Mouse (Mus musculus): ENCODE measurements around the gene Arid5b. TPM values are rescaled to one million over a fixed set of nuclear protein-coding genes. Genes with fewer than 3 reads are reported as not detected.
A peak's percentile ranks its signal among the peaks of the same experiment; 100 is the strongest.

The Arid5b gene
- polyA plus RNA-seq, 1 experiment from 2014 or later: 12.2 TPM

DNA sequence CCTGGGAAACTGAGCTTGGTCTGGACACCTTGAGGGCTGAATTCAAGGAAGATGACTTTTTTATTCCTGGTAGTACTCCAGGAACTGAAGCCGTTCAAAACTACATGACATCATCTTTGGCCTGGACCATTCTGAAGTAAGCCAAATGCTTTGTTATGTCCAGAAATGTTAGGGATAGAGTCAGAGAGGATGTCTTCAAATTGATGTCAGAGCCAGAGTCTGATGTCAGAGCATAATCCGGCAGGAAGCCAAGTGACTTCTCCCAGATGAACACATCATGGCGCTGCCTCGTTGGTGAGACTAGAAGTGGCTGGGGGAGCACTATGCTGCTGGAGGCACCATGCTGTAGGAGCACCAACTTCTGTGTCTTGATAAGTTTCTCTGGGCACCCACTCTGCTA, 156.6 kb downstream of the Arid5b start:
- DNase-seq (no peak), ATAC-seq (no peak)
- no peak overlapping the region for H3K27ac ChIP-seq (ENCODE audit: low read depth)
- peaks cover 36% of the 10 kb centered on the region for H3K36me3 ChIP-seq (replicated peaks; ENCODE audit: insufficient read depth, low read length)
- H3K4me2 ChIP-seq (ENCODE audit: low read depth, low read length): no peak overlapping the region
- peaks cover 41% of the 10 kb centered on the region for H3K4me1 ChIP-seq (ENCODE audit: insufficient read depth)
- H3K4me3 ChIP-seq (ENCODE audit: low read depth, low read length): no peak overlapping the region
- no peaks in the 10 kb centered on the region for H3K27me3 ChIP-seq (ENCODE audit: insufficient read depth, low read length)
- 74% methylated on average over 4 of the region's 4 CpGs for WGBS (ENCODE audit: insufficient replicate concordance)
- H3K9ac ChIP-seq (replicated peaks): no peak overlapping the region
- H3K9me3 ChIP-seq (ENCODE audit: low read length): no peaks in the 10 kb centered on the region
- no peak for TF ChIP-seq EP300 (IDR thresholded peaks at IDR 0.05; ENCODE audit: low read depth)
- no peak for TF ChIP-seq CTCF (IDR thresholded peaks at IDR 0.05; ENCODE audit: low read depth)

DNA sequence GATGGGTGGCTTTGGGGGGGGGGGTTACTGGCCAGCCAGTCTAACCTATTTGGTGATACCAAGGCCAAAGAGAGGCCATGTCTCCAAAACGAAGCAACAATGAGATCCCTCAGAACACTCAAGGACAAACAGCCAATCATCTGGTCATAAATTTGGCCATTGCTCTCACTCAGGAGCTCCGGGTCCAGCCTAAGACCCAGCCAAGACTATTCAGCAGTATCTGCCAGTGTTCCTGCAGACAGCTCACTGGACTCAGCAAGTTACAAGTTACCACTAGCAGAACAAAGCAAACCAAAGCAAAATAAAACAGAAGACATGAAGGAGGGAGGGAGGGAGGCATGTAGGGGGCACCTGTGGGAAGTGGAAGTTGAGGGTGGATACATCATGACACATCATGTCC, 157.3 kb downstream of the Arid5b start:
- peaks cover 36% of the 10 kb centered on the region for H3K4me1 ChIP-seq (ENCODE audit: insufficient read depth)
- DNase-seq (no peak), ATAC-seq (no peak)
- H3K27me3 ChIP-seq (ENCODE audit: insufficient read depth, low read length): no peaks in the 10 kb centered on the region
- no peak overlapping the region for H3K9ac ChIP-seq (replicated peaks)
- no peak overlapping the region for H3K4me2 ChIP-seq (ENCODE audit: low read depth, low read length)
- WGBS (ENCODE audit: insufficient replicate concordance): 79% methylated on average over 2 of the region's 2 CpGs
- no peak for TF ChIP-seq EP300 (IDR thresholded peaks at IDR 0.05; ENCODE audit: low read depth)
- TF ChIP-seq CTCF (IDR thresholded peaks at IDR 0.05; ENCODE audit: low read depth): no peak
- H3K27ac ChIP-seq (ENCODE audit: low read depth): no peak overlapping the region
- H3K36me3 ChIP-seq (replicated peaks; ENCODE audit: insufficient read depth, low read length): peaks cover 40% of the 10 kb centered on the region
- no peak overlapping the region for H3K4me3 ChIP-seq (ENCODE audit: low read depth, low read length)
- H3K9me3 ChIP-seq (ENCODE audit: low read length): no peaks in the 10 kb centered on the region

DNA sequence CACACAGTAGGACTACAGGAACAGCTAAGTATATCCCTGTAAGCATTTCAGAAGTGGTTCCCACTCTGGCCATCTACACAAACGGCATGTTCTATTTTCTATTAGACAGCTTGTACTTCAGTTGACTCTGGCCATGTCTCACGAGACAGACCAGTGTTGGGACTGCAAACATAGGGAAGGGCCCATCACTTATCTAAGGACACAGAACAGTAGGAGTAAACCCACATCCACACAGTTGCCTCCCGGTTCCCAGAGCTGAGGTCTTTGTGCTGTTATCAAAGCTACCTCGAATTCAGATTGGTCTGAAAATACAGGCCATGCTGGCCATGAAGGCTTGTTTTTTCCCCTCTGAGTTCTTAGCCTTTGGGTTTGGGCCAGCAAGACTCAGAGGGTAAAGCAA, 158.5 kb downstream of the Arid5b start:
- no peak; the same call in 1 of the 2 replicates for ATAC-seq

DNA sequence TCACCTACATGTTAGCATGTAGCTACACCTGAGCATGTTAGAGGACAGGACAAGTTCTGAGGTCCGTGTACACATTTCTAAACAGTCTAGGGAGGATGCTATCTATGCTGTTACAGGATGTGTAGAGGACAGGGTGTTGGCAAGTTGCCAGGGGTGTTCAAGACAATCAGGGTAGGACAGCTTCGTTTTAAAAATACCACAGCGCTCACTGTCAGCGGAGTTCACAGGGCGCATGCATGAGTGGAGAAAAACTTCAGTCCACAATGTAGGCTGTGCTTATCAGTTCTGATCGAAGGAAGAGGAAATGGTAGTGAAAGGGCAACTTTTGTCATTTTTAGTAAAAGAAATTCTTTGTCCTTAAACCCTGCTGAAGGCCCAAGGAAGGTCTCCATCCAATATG, 159.3 kb downstream of the Arid5b start:
- WGBS (ENCODE audit: insufficient replicate concordance): 27% methylated on average over 6 of the region's 6 CpGs
- Histone ChIP-seq H3K9ac (replicated peaks) (no peak overlapping the region), H3K36me3 (replicated peaks; ENCODE audit: insufficient read depth, low read length) (peaks cover 50% of the 10 kb centered on the region), H3K4me2 (ENCODE audit: low read depth, low read length) (no peak overlapping the region), H3K4me3 (ENCODE audit: low read depth, low read length) (no peak overlapping the region), H3K4me1 (ENCODE audit: insufficient read depth) (peaks cover 20% of the 10 kb centered on the region), H3K27me3 (ENCODE audit: insufficient read depth, low read length) (no peaks in the 10 kb centered on the region), H3K9me3 (ENCODE audit: low read length) (no peaks in the 10 kb centered on the region), H3K27ac (ENCODE audit: low read depth) (no peak overlapping the region)
- DNase-seq (peak; percentile 73), ATAC-seq (peak; percentile 91)
- TF ChIP-seq CTCF (IDR thresholded peaks at IDR 0.05; ENCODE audit: low read depth) (no peak), EP300 (IDR thresholded peaks at IDR 0.05; ENCODE audit: low read depth) (peak; percentile 93)

More for the DNA sequence above, 158.5 kb downstream of the Arid5b start:
- Histone ChIP-seq H3K9me3 (ENCODE audit: low read length) (no peaks in the 10 kb centered on the region), H3K27me3 (ENCODE audit: insufficient read depth, low read length) (no peaks in the 10 kb centered on the region), H3K4me1 (ENCODE audit: insufficient read depth) (peaks cover 26% of the 10 kb centered on the region), H3K9ac (replicated peaks) (no peak overlapping the region), H3K4me2 (ENCODE audit: low read depth, low read length) (no peak overlapping the region), H3K27ac (ENCODE audit: low read depth) (peak overlapping the region; percentile 13; the same call in 1 of the 2 replicates), H3K36me3 (replicated peaks; ENCODE audit: insufficient read depth, low read length) (peaks cover 46% of the 10 kb centered on the region), H3K4me3 (ENCODE audit: low read depth, low read length) (no peak overlapping the region)
- 46% methylated on average over 4 of the region's 4 CpGs for WGBS (ENCODE audit: insufficient replicate concordance)
- TF ChIP-seq CTCF (IDR thresholded peaks at IDR 0.05; ENCODE audit: low read depth) (no peak), EP300 (IDR thresholded peaks at IDR 0.05; ENCODE audit: low read depth) (no peak)
- no peak for DNase-seq

DNA sequence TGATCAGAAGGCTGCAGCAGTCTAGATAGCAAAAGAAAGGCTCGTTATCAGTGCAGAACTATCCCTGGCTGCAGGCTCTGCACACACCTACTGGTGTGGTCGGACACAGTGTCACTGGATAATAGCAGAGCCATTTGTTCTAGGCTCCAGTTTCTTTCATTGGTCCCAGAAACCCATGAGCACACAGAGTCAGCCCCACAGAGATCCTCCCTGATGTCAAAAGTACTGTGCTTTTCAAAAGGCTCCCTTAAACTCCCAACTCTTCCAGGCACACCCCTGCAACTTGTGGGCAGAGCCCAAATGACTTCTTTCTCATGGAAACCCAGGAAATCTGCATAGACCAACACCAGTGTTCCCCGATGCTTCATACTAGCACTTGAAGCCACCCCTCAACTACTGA, 163.6 kb downstream of the Arid5b start:
- no peak for ATAC-seq
- WGBS (ENCODE audit: insufficient replicate concordance): 64% methylated on average over 3 of the region's 3 CpGs
- TF ChIP-seq CTCF (IDR thresholded peaks at IDR 0.05; ENCODE audit: low read depth) (no peak), EP300 (IDR thresholded peaks at IDR 0.05; ENCODE audit: low read depth) (peak; percentile 58; the same call in 1 of the 2 replicates)
- Histone ChIP-seq H3K27me3 (ENCODE audit: insufficient read depth, low read length) (no peaks in the 10 kb centered on the region), H3K4me3 (ENCODE audit: low read depth, low read length) (no peak overlapping the region), H3K9ac (replicated peaks) (no peak overlapping the region), H3K4me1 (ENCODE audit: insufficient read depth) (peaks cover 10% of the 10 kb centered on the region; the same call in 1 of the 2 replicates), H3K27ac (ENCODE audit: low read depth) (no peak overlapping the region), H3K9me3 (ENCODE audit: low read length) (no peaks in the 10 kb centered on the region), H3K4me2 (ENCODE audit: low read depth, low read length) (no peak overlapping the region), H3K36me3 (replicated peaks; ENCODE audit: insufficient read depth, low read length) (peaks cover 38% of the 10 kb centered on the region)
- DNase-seq: no peak

DNA sequence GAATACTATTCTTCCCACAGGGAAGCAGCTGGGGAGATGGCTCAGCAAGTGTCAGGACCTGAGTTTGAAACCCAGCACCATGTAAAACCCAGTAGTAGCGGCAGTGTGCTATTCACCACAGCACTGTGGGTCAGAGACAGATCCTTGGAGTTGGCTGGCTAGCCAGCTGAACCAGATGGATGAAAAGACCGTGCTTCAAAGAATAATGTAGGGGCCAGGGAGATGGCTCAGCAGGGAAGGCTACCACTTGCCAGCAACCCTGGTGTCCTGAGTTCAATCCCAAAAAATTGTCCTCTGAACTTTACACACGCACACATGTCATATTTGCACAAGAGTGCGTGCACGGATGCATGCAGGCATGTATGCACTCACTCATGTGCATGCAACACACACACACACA, 164.9 kb downstream of the Arid5b start:
- DNase-seq (no peak), ATAC-seq (no peak)
- 86% methylated on average over 5 of the region's 5 CpGs for WGBS (ENCODE audit: insufficient replicate concordance)
- H3K4me2 ChIP-seq (ENCODE audit: low read depth, low read length): no peak overlapping the region
- H3K9me3 ChIP-seq (ENCODE audit: low read length): no peaks in the 10 kb centered on the region
- H3K36me3 ChIP-seq (replicated peaks; ENCODE audit: insufficient read depth, low read length): peaks cover 34% of the 10 kb centered on the region
- H3K4me1 ChIP-seq (ENCODE audit: insufficient read depth): peaks cover 1% of the 10 kb centered on the region; the same call in 1 of the 2 replicates
- no peak overlapping the region for H3K4me3 ChIP-seq (ENCODE audit: low read depth, low read length)
- TF ChIP-seq EP300 (IDR thresholded peaks at IDR 0.05; ENCODE audit: low read depth): no peak
- no peak for TF ChIP-seq CTCF (IDR thresholded peaks at IDR 0.05; ENCODE audit: low read depth)
- H3K9ac ChIP-seq (replicated peaks): no peak overlapping the region
- no peaks in the 10 kb centered on the region for H3K27me3 ChIP-seq (ENCODE audit: insufficient read depth, low read length)
- H3K27ac ChIP-seq (ENCODE audit: low read depth): no peak overlapping the region

DNA sequence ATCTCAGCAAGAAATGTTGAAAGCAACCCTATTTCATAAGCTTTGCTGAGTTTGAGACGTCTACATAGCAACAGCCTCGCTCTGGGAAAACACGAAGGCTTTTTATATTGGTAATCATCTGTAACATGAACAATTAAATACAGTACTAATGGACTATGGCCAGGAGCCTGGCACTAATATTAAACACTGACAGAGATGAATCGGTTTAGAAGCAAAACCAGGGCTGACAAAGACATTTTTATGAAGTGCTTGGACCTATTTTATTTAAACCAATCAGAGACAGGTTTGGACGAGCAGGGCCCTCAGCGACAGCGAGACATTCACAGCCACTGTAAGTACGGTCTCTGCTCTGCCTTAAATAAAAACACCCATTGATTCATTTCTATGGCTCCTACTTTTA, 165.6 kb downstream of the Arid5b start:
- 87% methylated on average over 8 of the region's 8 CpGs for WGBS (ENCODE audit: insufficient replicate concordance)
- DNase-seq: no peak
- TF ChIP-seq CTCF (IDR thresholded peaks at IDR 0.05; ENCODE audit: low read depth) (no peak), EP300 (IDR thresholded peaks at IDR 0.05; ENCODE audit: low read depth) (no peak)

More for the DNA sequence above, 165.6 kb downstream of the Arid5b start:
- Histone ChIP-seq H3K9ac (replicated peaks) (no peak overlapping the region), H3K4me2 (ENCODE audit: low read depth, low read length) (no peak overlapping the region), H3K27ac (ENCODE audit: low read depth) (no peak overlapping the region), H3K27me3 (ENCODE audit: insufficient read depth, low read length) (no peaks in the 10 kb centered on the region), H3K4me3 (ENCODE audit: low read depth, low read length) (no peak overlapping the region), H3K36me3 (replicated peaks; ENCODE audit: insufficient read depth, low read length) (peaks cover 33% of the 10 kb centered on the region), H3K4me1 (ENCODE audit: insufficient read depth) (no peaks in the 10 kb centered on the region), H3K9me3 (ENCODE audit: low read length) (no peaks in the 10 kb centered on the region)
- ATAC-seq: no peak

Data from liver, postnatal 0 days (tissue).